Mouse (Mus musculus): ENCODE data around the gene Abca17.

The Abca17 gene

GRCm38 (mm10) chr17:24346831-24347230 lies 4.0 kb downstream of the Abca17 start:
- DNase-seq (ENCODE audit: low spot score in 2 of 2), result no peak

- no peak for DNase-seq (ENCODE audit: low spot score in 2 of 2)
Measured at GRCm38 (mm10) chr17:24344672-24345071, 6.2 kb downstream of the Abca17 start.

- no peak for DNase-seq (ENCODE audit: low spot score in 2 of 2)
Measured at GRCm38 (mm10) chr17:24327656-24328055, 23.2 kb downstream of the Abca17 start.

- DNase-seq (ENCODE audit: low spot score in 2 of 2), result no peak
Measured at GRCm38 (mm10) chr17:24325051-24325450, 25.8 kb downstream of the Abca17 start.

- DNase-seq (ENCODE audit: low spot score in 2 of 2), result peak; percentile 7 to 9
Measured at GRCm38 (mm10) chr17:24320826-24321225, 30.0 kb downstream of the Abca17 start.

- DNase-seq (ENCODE audit: low spot score in 2 of 2), result no peak
Measured at GRCm38 (mm10) chr17:24307500-24307899, 43.4 kb downstream of the Abca17 start.

- no peak for DNase-seq (ENCODE audit: low spot score in 2 of 2)
Measured at GRCm38 (mm10) chr17:24300651-24301050, 50.2 kb downstream of the Abca17 start.

- no peak for DNase-seq (ENCODE audit: low spot score in 2 of 2)
Measured at GRCm38 (mm10) chr17:24289338-24289737, 61.5 kb downstream of the Abca17 start.

GRCm38 (mm10) chr17:24288477-24288876 lies 62.4 kb downstream of the Abca17 start:
- DNase-seq (ENCODE audit: low spot score in 2 of 2), result no peak

GRCm38 (mm10) chr17:24285680-24286079 lies 65.2 kb downstream of the Abca17 start:
- no peak for DNase-seq (ENCODE audit: low spot score in 2 of 2)

- no peak for DNase-seq (ENCODE audit: low spot score in 2 of 2)
Measured at GRCm38 (mm10) chr17:24283266-24283818, 67.5 kb downstream of the Abca17 start.

GRCm38 (mm10) chr17:24282637-24283036 lies 68.2 kb downstream of the Abca17 start:
- no peak for DNase-seq (ENCODE audit: low spot score in 2 of 2)

- no peak for DNase-seq (ENCODE audit: low spot score in 2 of 2)
Measured at GRCm38 (mm10) chr17:24279907-24280306, 71.0 kb downstream of the Abca17 start.

GRCm38 (mm10) chr17:24267133-24267532 lies 83.7 kb downstream of the Abca17 start:
- no peak for DNase-seq (ENCODE audit: low spot score in 2 of 2)

- DNase-seq (ENCODE audit: low spot score in 2 of 2), result no peak
Measured at GRCm38 (mm10) chr17:24264766-24265165, 86.1 kb downstream of the Abca17 start.

GRCm38 (mm10) chr17:24260516-24260915 lies 90.4 kb downstream of the Abca17 start:
- no peak for DNase-seq (ENCODE audit: low spot score in 2 of 2)

- DNase-seq (ENCODE audit: low spot score in 2 of 2), result no peak
Measured at GRCm38 (mm10) chr17:24259702-24260101, 91.2 kb downstream of the Abca17 start.

GRCm38 (mm10) chr17:24258981-24259380 lies 91.9 kb downstream of the Abca17 start:
- no peak for DNase-seq (ENCODE audit: low spot score in 2 of 2)

GRCm38 (mm10) chr17:24252329-24252728 lies 98.5 kb downstream of the Abca17 start:
- no peak for DNase-seq (ENCODE audit: low spot score in 2 of 2)

- peak; percentile 95 to 97 for DNase-seq (ENCODE audit: low spot score in 2 of 2)
Measured at GRCm38 (mm10) chr17:24251320-24252069, 99.4 kb downstream of the Abca17 start, which contains the start of gene Ccnf. Gene Ccnf, minus strand, starts transcription at chr17:24251484.

GRCm38 (mm10) chr17:24250988-24251319 lies 99.9 kb downstream of the Abca17 start:
- no peak for DNase-seq (ENCODE audit: low spot score in 2 of 2)

- no peak for DNase-seq (ENCODE audit: low spot score in 2 of 2)
Measured at GRCm38 (mm10) chr17:24248641-24249040, 102.2 kb downstream of the Abca17 start.

GRCm38 (mm10) chr17:24244061-24244460 lies 106.8 kb downstream of the Abca17 start:
- no peak for DNase-seq (ENCODE audit: low spot score in 2 of 2)

Data from right cerebral cortex, postnatal 36 days (tissue).